Mouse (Mus musculus) heart, postnatal 14 days (tissue): ENCODE measurements at regions not wholly inside any gene's neighbourhood (a gene's known extent, or its start where the extent isn't known, plus 50 kb on each side); places are given as distances from the start of the nearest gene placed in this dataset.

Experiments used
- DNase-seq, 2 experiments: peaks; one replicate each; pipeline ENCODE4 v3.0.0; 2021 to 2022
- intact Hi-C: fragments of 180-260 bp; cut with DNase I; formaldehyde crosslinking; loops from one replicate; pipeline ENCODE4 v1.15.1; 2025

DNA sequence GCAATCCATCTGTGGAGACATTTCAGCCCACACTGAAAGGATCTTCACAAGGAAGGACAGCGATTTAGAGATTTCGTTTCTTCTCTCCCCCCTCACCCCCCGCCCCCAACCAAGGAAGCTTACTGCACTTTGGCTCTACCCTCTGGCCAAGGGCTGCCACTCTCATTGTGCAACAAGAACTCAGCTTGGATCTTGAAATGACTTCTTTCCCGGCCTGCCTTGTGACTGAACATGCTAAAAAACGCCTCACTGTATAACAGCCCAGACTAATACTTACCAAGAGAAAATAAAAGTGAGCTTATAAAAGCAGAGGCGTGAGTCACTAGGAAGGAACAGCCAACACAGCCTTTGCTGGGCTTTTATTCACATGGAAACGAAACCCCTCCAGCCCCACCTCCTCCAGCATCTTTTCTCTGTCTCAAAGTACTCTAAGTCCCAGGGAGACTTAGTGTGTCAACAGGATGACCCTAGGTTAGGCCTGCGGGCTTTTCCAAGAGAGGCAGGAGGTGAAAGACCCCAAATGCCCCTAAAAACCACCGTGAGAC is 144.7 kb upstream of the Dcn start:
- no peak for DNase-seq
- intact Hi-C loops = loop anchor here (5.0 kb wide), 1 partner anchor 1122 kb away; no protein-coding TSS in a partner anchor

- DNase-seq = no peak
- intact Hi-C loops = loop anchor here (5.0 kb wide), 1 partner anchor 1126 kb away; no protein-coding TSS in a partner anchor
Measured at GRCm38 (mm10) chr10:97338033-97338692, 141.2 kb upstream of the Dcn start.

DNA sequence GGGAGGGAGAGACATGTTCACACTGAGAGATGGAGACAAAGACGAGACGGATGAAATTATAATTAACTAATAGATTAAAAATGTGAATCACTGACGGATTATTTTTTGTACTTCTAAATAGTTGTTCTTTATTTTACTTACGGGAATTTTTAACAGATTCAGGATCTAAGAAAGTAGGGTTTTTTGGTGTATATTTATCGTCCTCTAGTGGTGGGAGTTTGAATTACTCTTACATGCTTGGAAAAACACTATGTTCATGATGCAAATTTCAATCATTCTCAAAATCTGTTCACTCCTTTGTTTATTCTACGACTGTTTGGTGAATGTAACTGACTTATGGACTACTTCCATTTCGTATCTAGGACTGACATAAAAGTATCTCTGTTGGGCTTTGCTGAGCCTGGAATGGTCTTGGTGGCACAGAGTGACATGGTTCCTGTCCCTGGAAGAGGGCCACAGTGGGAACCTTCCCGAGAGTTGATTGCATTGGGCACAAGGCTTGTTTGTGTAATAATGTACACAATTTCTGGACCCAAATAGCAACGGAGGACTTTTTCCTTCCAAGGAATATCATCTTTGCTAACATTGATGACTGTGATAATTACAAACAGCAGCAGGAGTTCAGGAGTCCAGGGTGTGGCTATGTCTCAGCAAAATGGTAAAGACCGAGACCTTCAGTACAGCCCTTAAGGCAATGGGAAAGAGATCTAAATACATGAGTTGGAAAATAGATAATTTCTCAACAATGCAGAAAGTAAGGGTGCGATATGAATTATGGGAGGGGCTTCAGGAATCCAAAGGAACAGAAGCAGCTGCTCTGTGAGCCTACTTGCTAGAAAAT is 139.3 kb upstream of the Dcn start:
- intact Hi-C loops = loop anchor here (1.0 to 5.0 kb wide), 2 partner anchors 1128 to 1209 kb away; no protein-coding TSS in a partner anchor

GRCm38 (mm10) chr10:97345347-97345746 is 134.1 kb upstream of the Dcn start:
- peak; percentile 76 to 85 for DNase-seq
- intact Hi-C loops = loop anchor here (5.0 kb wide), 1 partner anchor 342 kb away; no protein-coding TSS in a partner anchor

More for the DNA sequence above, 139.3 kb upstream of the Dcn start:
- DNase-seq = no peak

GRCm38 (mm10) chr10:97346949-97347348 is 132.5 kb upstream of the Dcn start:
- intact Hi-C loops = loop anchor here (5.0 kb wide), 1 partner anchor 340 kb away; no protein-coding TSS in a partner anchor
- no peak for DNase-seq

DNA sequence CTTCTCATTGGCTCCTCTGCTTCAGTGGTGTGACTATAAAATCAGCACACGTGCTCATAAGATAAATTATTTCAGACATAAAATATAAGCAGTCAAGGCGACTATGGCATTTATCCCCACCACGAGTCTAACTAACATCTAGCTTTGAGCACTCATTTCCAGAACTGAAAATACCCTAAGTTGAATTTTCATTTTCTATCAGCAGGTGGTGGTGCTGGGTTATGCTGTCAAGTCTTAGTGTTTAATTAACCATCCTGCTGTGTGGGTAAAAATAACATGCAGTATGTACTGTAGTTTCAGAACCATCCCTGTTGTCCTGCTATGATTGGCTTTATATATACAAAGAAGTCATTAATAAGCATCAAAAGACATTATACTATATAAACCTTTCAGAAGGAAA is 110.8 kb upstream of the Dcn start:
- intact Hi-C loops = no loop called here
- no peak for DNase-seq

GRCm38 (mm10) chr10:97375824-97376223 is 103.6 kb upstream of the Dcn start:
- intact Hi-C loops = loop anchor here (2.0 to 5.0 kb wide), 2 partner anchors 295 to 311 kb away; no protein-coding TSS in a partner anchor
- DNase-seq = peak; percentile 48 to 70

DNA sequence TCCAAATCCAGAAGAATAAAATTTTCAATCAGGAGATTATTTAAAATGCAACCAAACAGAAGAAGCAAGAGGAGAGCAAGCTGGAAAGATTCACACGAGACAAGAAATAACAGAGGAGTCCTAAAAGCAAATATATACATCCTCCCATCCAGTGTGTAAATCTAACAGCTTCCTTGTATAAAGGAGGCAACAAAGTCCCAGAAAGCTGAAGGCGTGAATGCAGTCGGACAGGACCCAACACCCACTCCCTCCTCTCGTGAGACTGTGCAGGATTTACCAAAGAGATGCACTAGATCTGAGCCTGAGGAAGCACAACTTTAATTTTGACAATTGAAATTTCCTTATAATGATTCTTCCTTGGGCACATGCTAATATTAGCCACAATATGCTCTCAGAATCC is 103.0 kb upstream of the Dcn start:
- intact Hi-C loops = loop anchor here (5.0 kb wide), 1 partner anchor 311 kb away; no protein-coding TSS in a partner anchor
- no peak for DNase-seq

DNA sequence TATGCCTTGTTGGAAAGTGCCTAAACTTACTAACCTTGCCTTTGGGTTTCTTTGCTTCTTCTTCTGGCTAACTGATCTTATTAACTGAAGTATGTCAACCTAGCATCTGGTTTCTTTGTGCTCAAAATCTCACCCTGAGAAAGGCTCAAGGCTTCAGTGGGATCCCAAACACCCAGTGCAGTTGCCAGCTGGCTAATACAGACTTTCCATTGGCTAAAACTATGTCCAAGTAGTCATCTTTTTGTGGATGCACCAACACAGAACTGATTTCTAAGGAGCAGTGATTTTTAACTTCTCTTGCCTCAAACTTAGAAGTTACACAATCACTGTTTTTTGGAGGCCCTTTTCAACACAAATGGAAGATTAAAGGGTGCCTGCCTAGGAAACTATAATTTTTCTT is 97.8 kb upstream of the Dcn start:
- intact Hi-C loops = no loop called here
- DNase-seq = no peak

DNA sequence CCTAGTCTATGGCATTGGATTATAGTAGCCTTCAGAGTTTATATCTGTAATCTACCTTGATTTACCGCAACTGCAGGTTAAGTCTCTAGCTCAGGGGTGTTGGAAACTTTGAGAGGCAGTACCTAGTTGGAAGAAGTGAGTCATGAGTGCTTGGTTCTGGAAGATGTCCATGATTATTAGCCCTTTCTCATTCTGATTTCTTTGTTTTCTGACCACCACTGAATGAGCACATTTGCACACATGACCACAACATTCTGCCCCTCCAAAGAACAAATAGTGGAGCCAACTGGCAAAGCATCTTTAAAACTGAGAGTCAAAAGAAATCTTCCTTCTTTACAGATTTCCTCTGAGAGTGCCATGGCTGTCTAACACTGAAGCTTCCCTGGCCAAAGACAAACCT is 95.5 kb upstream of the Dcn start:
- intact Hi-C loops = no loop called here
- DNase-seq = no peak

GRCm38 (mm10) chr10:97387196-97387876 is 92.1 kb upstream of the Dcn start:
- intact Hi-C loops = no loop called here
- DNase-seq = no peak

DNA sequence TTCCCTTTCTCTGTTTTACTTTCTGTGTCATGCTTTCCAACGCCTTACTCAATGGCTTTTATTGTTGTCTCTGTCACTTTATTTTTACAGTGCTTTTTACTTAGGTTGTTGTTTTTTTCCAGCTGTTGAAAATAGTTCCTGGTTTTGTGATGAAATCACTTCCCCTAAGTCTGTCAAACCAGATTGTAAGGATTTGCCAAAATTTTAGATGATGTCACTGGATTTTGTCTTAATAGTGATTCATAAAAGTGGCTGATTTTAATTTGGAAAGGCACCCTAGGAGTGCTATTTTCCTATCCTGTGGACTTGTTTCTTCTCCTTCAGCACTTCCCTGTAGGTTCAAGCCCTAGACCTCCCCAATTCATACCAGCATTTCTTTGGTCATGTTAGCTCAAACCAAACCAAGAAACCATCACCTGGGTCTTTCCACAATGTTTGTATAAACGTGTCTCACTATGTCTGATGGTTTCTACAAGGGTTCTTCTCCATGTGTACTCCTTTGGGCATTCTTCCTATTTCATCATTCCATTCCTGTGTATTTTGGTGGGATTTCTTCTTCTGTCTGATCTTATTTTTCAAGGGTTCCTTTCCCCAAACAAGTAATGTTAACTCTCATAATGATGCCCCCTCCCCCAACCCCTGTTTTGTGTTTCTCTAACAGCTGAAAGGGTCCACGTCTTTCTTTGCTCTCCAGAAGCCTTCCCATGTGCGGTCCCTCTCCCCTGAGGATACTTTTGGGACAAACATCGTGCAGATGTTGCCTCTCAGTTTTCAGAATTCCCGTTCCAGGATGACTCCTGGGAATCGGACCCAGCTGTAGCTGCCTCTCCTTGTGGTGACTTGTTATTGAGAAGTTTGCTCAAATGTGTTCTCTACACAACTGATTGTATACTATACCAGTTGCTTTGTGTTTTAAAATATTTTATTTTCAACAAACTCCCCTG is 89.5 kb upstream of the Dcn start:
- peak; percentile 52 to 62 for DNase-seq
- intact Hi-C loops = no loop called here

GRCm38 (mm10) chr10:97397062-97397771 is 82.2 kb upstream of the Dcn start:
- intact Hi-C loops = no loop called here
- no peak for DNase-seq

DNA sequence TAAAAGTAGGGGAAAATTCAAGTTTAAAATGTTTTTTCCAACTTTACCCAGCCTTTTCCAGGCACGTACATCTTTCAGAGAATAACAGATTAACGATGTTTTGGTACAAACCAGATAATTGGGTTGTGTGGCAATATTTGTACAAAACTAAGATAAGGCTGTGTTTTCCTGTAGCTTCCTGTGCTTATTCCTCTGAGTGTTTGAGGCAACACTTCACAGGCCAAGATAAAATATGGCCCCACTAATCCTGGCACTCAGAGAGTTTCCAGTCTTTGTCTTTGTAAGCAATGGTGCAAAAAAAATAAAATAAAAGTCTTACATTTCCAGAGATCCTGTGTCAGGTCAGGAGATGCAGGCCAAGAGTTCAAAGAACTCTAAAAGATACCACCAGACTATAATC is 81.5 kb upstream of the Dcn start:
- DNase-seq = no peak
- intact Hi-C loops = no loop called here

- no peak for DNase-seq
- intact Hi-C loops = no loop called here
Measured at GRCm38 (mm10) chr10:97402524-97402923, 76.9 kb upstream of the Dcn start.

DNA sequence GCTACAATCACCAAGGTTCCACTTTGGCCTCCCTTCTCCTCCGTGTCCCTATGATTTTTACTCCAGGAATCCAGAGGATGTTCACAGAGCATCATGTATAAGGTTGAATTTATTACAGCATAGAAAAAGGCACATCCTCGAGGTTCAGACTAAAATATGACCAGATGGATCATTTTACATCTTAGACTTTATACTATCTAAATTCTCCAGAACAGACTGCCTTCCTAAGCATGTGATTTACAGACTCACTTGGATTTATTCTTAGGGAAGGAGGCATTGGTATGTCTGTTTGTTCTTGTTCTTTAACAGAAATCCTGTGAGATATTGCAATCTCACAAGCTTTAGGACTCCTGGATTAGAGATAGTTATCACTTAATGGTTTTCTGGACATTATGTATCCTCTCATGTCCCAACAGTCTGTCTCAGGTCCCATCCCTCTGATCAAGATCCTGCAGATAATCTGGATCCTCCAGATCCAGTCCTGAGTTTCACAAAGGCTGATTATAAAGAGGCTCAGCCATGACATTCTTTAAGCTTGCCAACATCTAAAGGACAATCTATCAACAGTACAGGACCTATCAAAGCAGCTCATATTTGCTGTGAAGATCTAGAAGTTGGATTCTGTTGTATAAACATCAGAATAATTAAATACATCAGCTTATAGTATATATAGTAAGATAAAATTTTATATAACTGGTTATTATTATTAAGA is 75.2 kb upstream of the Dcn start:
- DNase-seq = no peak
- intact Hi-C loops = no loop called here

DNA sequence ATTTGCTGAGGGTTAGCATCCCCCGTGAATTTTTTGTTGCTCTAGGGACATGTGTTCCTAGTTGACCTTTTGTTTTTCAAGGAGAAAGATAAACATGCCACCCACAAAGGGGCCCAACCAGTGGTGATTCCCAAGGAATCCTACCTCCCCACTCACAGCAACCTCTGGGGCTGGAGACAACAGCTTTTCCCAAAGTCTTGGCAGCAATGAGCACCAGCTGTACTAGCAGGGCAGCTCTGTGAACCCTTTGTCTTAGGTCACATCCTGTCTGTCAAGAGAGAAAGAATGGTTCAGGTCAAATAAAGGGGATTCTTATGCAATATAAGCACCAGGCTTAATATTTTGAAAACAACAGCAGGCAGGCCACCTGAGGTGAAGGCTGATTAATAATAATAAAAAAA is 70.2 kb upstream of the Dcn start:
- peak; percentile 17 to 36 for DNase-seq

DNA sequence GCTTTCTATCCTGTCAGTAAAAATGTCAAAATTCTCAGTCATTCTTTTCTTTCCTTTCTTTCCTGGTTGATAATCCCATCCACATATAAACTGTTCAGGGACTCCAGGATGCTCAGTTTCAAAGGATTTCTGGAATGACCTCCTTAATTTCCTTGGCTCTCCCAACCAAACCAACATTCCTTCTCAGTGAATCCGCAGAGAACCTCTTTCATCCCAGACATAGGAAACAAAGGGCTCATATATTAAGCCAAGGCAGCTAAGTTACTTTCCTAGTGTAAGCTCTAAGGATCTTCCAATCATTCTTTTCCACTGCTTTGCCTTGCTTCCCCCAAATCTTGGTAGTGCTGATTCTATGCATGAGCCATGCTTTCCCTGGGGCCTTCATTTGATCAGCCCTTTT is 69.5 kb upstream of the Dcn start:
- DNase-seq = no peak
- intact Hi-C loops = no loop called here

More for the DNA sequence above, 70.2 kb upstream of the Dcn start:
- intact Hi-C loops = no loop called here
